Comparison of ENCODE assay signal across 21 mouse cellular contexts in genomic region chr13:40947538-40948205, GRCm38 (mm10). TPM values are rescaled to one million over a fixed set of nuclear protein-coding genes. Genes with fewer than 3 reads are reported as not detected.
DNase-seq lines count a peak whose midpoint lies in the region; ATAC-seq and TF ChIP-seq lines count a peak whose summit lies in the region.
"Had no signal": no experiment of that assay in that cellular context is flagged by ENCODE, and none has a peak within 500 bp of the region (broad histone marks: within the 10 kb centered on the region; RNA-seq: fewer than 3 reads in every experiment).

No protein-coding gene starts in this region.

- no peaks in the 10 kb centered on the region for H3K27me3 ChIP-seq in heart, embryonic 15.5 days
- H3K27me3 ChIP-seq in heart, embryonic 12.5 days (replicated peaks), result no peaks in the 10 kb centered on the region
- no peaks in the 10 kb centered on the region for H3K27me3 ChIP-seq in lung, embryonic 15.5 days
- H3K27me3 ChIP-seq in lung, postnatal 0 days (replicated peaks; ENCODE audit: insufficient read depth, low read length), result no peaks in the 10 kb centered on the region
- H3K27me3 ChIP-seq: forebrain, embryonic 12.5 days; kidney, embryonic 15.5 days; midbrain, embryonic 12.5 days; Patski had no signal

- H3K36me3 ChIP-seq in heart, embryonic 15.5 days, result no peaks in the 10 kb centered on the region
- H3K36me3 ChIP-seq in heart, embryonic 12.5 days, result no peaks in the 10 kb centered on the region
- H3K36me3 ChIP-seq in lung, embryonic 15.5 days, result no peaks in the 10 kb centered on the region
- no peaks in the 10 kb centered on the region for H3K36me3 ChIP-seq in lung, postnatal 0 days (ENCODE audit: insufficient read depth, low read length)
- H3K36me3 ChIP-seq: forebrain, embryonic 12.5 days; hindbrain, embryonic 10.5 days; kidney, embryonic 15.5 days; midbrain, embryonic 12.5 days had no signal

- H3K4me2 ChIP-seq in heart, embryonic 15.5 days, result peak overlapping the region; percentile 11; the same call in 1 of the 2 replicates
- H3K4me2 ChIP-seq in heart, embryonic 12.5 days, result no peak overlapping the region
- no peak overlapping the region for H3K4me2 ChIP-seq in lung, embryonic 15.5 days
- no peak overlapping the region for H3K4me2 ChIP-seq in lung, postnatal 0 days (replicated peaks; ENCODE audit: low read depth, low read length)
- H3K4me2 ChIP-seq: forebrain, embryonic 12.5 days; kidney, embryonic 15.5 days; midbrain, embryonic 12.5 days had no signal

- whole genome bisulfite sequencing in heart, embryonic 15.5 days, result 46% methylated on average over 7 of the region's 7 CpGs
- 45% methylated on average over 7 of the region's 7 CpGs for WGBS in heart, embryonic 12.5 days
- 64% methylated on average over 7 of the region's 7 CpGs for WGBS in lung, embryonic 15.5 days
- WGBS in lung, postnatal 0 days, result 63% methylated on average over 7 of the region's 7 CpGs

- DNase-seq in lung, postnatal 0 days (ENCODE audit: low spot score), result no peak
- DNase-seq in MN1 (ENCODE audit: low spot score), result peak; percentile 57
- no peak for DNase-seq in thymus, postnatal 36 days
- DNase-seq: adrenal gland, postnatal 25 days; cerebellum, adult 2 months; left cerebral cortex, postnatal 4 days; lung, adult 2 months; right cerebral cortex, postnatal 25 days; thymus, postnatal 25 days had no signal

- no peak for TF ChIP-seq CTCF in lung, postnatal 0 days (IDR thresholded peaks at IDR 0.05)

- H3K27ac ChIP-seq in heart, embryonic 15.5 days, result peak overlapping the region; percentile 56
- no peak overlapping the region for H3K27ac ChIP-seq in heart, embryonic 12.5 days (ENCODE audit: poor library complexity, severe bottlenecking)
- 0 out of 2 replicates have a peak overlapping the region, but pooled peaks have one; percentile 24 for H3K27ac ChIP-seq in lung, embryonic 15.5 days
- no peak overlapping the region for H3K27ac ChIP-seq in lung, postnatal 0 days (ENCODE audit: low read length)
- H3K27ac ChIP-seq: forebrain, embryonic 12.5 days; hindbrain, embryonic 10.5 days; kidney, embryonic 15.5 days; midbrain, embryonic 12.5 days; stomach, postnatal 0 days had no signal

- H3K9ac ChIP-seq in heart, embryonic 15.5 days, result no peak overlapping the region
- no peak overlapping the region for H3K9ac ChIP-seq in heart, embryonic 12.5 days
- H3K9ac ChIP-seq in lung, embryonic 15.5 days, result no peak overlapping the region
- H3K9ac ChIP-seq in lung, postnatal 0 days (replicated peaks; ENCODE audit: low read depth), result no peak overlapping the region
- H3K9ac ChIP-seq: forebrain, embryonic 12.5 days; kidney, embryonic 15.5 days; midbrain, embryonic 12.5 days had no signal

- ATAC-seq in heart, embryonic 15.5 days (replicated peaks; ENCODE audit: insufficient number of reproducible peaks, insufficient read depth, low FRiP score, low read depth), result no peak; the same call in 1 of the 2 replicates
- no peak for ATAC-seq in heart, embryonic 12.5 days (ENCODE audit: insufficient number of reproducible peaks, low FRiP score)
- ATAC-seq in lung, embryonic 15.5 days (ENCODE audit: borderline replicate concordance, extremely low read depth, low FRiP score, low TSS enrichment), result no peak
- no peak for ATAC-seq in lung, postnatal 0 days
- peak; percentile 54 for ATAC-seq in megakaryocyte progenitor cell, adult 5-6 weeks (replicated peaks; ENCODE audit: poor library complexity)
- no peak for ATAC-seq in inflammation-experienced regulatory T-cells, adult 6 months
- ATAC-seq: activated CD4-positive, CD25-positive, alpha-beta regulatory T cell, adult 4 months; Patski had no signal

- H3K9me3 ChIP-seq in heart, embryonic 15.5 days (replicated peaks), result no peaks in the 10 kb centered on the region
- H3K9me3 ChIP-seq in heart, embryonic 12.5 days (replicated peaks), result no peaks in the 10 kb centered on the region
- no peaks in the 10 kb centered on the region for H3K9me3 ChIP-seq in lung, embryonic 15.5 days
- no peaks in the 10 kb centered on the region for H3K9me3 ChIP-seq in lung, postnatal 0 days (ENCODE audit: low read length)
- H3K9me3 ChIP-seq: forebrain, embryonic 12.5 days; hindbrain, embryonic 10.5 days; kidney, embryonic 15.5 days; midbrain, embryonic 12.5 days had no signal

- peaks cover 26% of the 10 kb centered on the region for H3K4me1 ChIP-seq in heart, embryonic 15.5 days (replicated peaks)
- H3K4me1 ChIP-seq in heart, embryonic 12.5 days (replicated peaks), result peaks cover 32% of the 10 kb centered on the region
- peaks cover 9% of the 10 kb centered on the region; the same call in 1 of the 2 replicates for H3K4me1 ChIP-seq in lung, embryonic 15.5 days
- peaks cover 7% of the 10 kb centered on the region; the same call in 1 of the 2 replicates for H3K4me1 ChIP-seq in lung, postnatal 0 days (ENCODE audit: insufficient read depth, low read depth, low read length)

- no peak; the same call in 1 of the 2 replicates for TF ChIP-seq EP300 in lung, postnatal 0 days (IDR thresholded peaks at IDR 0.05)

- no peak overlapping the region for H3K4me3 ChIP-seq in heart, embryonic 15.5 days
- no peak overlapping the region for H3K4me3 ChIP-seq in heart, embryonic 12.5 days
- no peak overlapping the region for H3K4me3 ChIP-seq in lung, embryonic 15.5 days
- H3K4me3 ChIP-seq in lung, postnatal 0 days (ENCODE audit: low read depth, low read length), result no peak overlapping the region
- H3K4me3 ChIP-seq: forebrain, embryonic 12.5 days; hindbrain, embryonic 10.5 days; kidney, embryonic 15.5 days; midbrain, embryonic 12.5 days had no signal

RNA-seq across cellular contexts. Expression of gene Pak1ip1, which starts 53.2 kb away (rescaled TPM):
- 47.5 and 49.6 TPM in 2 replicates for polyA plus RNA-seq in heart, embryonic 15.5 days (2015; fragmentation: Nextera tagmentation; extraction: Ambion mirVana)
- 54.2 and 55.5 TPM in 2 replicates for polyA plus RNA-seq in heart, embryonic 12.5 days (2016; fragmentation: Nextera tagmentation; extraction: Ambion mirVana)
- 60.7 and 63.1 TPM in 2 replicates for polyA plus RNA-seq in lung, embryonic 15.5 days (2015; fragmentation: Nextera tagmentation; extraction: Ambion mirVana)
- polyA plus RNA-seq in lung, postnatal 0 days (2015; fragmentation: Nextera tagmentation; extraction: Ambion mirVana), result 56.9 and 62.6 TPM in 2 replicates
- total RNA-seq in megakaryocyte progenitor cell, adult 5-6 weeks (2015), result 53.8 and 66.7 TPM in 2 replicates
- total RNA-seq in megakaryocyte progenitor cell, adult 5-6 weeks (2017), result 108 and 112 TPM in 2 replicates
- polyA plus RNA-seq in inflammation-experienced regulatory T-cells, adult 6 months (2017; shearing (Covaris generic)), result 100 to 1,000 TPM in 1 of 3 experiments, 10 to 100 TPM in 2; 75.7 to 103 (median 84.7) TPM

Comparison
In these comparisons a context has a peak if more than half of its experiments do, and no peak if none do; other contexts are left out.
1. H3K27ac ChIP-seq: peak in heart, embryonic 15.5 days (single experiment) and lung, embryonic 15.5 days (single experiment); none in heart, embryonic 12.5 days (single experiment) and lung, postnatal 0 days (single experiment).